Mouse (Mus musculus): ENCODE results near the gene Tnxb. TPM values are rescaled to one million over a fixed set of nuclear protein-coding genes. Genes with fewer than 3 reads are reported as not detected.
"Not testable (repeated sequence)": the region's sequence is repeated elsewhere in the genome, so short reads cannot be mapped to it uniquely, and the experiment has no call there.

Gene Tnxb
- polyA plus RNA-seq, 1 experiment from 2014 or later: 0.09 TPM

DNA sequence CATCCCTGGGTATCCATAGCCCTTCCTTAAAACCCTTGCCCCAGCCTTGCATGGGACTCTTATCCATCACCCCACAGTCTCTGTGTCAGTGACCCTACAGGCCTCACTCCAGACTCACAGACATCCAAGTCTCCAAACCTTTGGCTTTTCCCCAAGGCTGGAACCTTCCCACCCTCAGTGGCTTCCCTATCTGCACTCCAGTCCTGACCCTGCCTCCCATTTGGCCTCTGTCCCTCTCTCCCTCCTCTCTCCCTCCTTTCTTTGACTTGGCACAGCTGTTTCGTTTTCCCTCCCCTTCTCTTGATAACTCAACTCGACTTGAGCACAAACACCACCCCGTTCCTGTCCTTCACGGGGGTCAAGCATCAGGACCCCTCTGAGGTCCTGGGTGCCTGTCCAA lies 20.1 kb downstream of the Tnxb start:
- no peak overlapping the region for H3K4me3 ChIP-seq (ENCODE audit: low read depth, low read length)
- 64% methylated on average over 4 of the region's 4 CpGs for WGBS
- H3K27me3 ChIP-seq (ENCODE audit: control insufficient read depth, insufficient read depth, low read length): no peaks in the 10 kb centered on the region
- H3K36me3 ChIP-seq (ENCODE audit: control insufficient read depth, insufficient read depth, low read length): no peaks in the 10 kb centered on the region
- H3K4me1 ChIP-seq (replicated peaks; ENCODE audit: control insufficient read depth, insufficient read depth, low read length): no peaks in the 10 kb centered on the region
- ATAC-seq (ENCODE audit: low FRiP score): no peak
- H3K27ac ChIP-seq (ENCODE audit: low read depth, low read length): no peak overlapping the region
- no peak overlapping the region for H3K9ac ChIP-seq (ENCODE audit: low read depth, low read length)
- DNase-seq (ENCODE audit: low spot score): no peak
- no peak overlapping the region for H3K4me2 ChIP-seq (replicated peaks; ENCODE audit: low read depth, low read length)
- no peaks in the 10 kb centered on the region for H3K9me3 ChIP-seq (ENCODE audit: control insufficient read depth, low read length)

DNA sequence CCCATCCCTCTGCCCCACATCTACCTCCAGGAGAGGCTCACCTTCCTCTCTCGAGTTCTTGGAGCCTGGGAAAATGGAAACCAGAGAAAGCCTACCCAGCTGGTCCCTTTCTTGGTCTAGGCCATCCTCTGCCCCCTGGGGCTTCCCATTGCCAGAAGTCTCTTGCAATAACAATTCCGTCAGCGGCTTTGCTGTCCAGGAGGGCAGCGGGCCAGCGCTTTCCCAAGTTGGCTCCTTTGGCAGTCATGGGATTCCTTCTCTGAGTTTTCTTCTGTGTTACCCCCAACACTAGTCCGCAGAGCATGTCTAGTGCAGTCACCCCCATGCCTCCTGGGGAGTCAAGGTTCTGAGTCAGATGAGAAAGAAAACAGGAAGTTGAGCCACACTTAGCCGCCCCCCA lies 22.6 kb downstream of the Tnxb start:
- DNase-seq (ENCODE audit: low spot score) (no peak), ATAC-seq (ENCODE audit: low FRiP score) (no peak)
- no peak overlapping the region for H3K4me2 ChIP-seq (replicated peaks; ENCODE audit: low read depth, low read length)
- H3K4me3 ChIP-seq (ENCODE audit: low read depth, low read length): no peak overlapping the region
- no peaks in the 10 kb centered on the region for H3K4me1 ChIP-seq (replicated peaks; ENCODE audit: control insufficient read depth, insufficient read depth, low read length)
- H3K27me3 ChIP-seq (ENCODE audit: control insufficient read depth, insufficient read depth, low read length): no peaks in the 10 kb centered on the region
- H3K27ac ChIP-seq (ENCODE audit: low read depth, low read length): no peak overlapping the region
- H3K9me3 ChIP-seq (ENCODE audit: control insufficient read depth, low read length): no peaks in the 10 kb centered on the region
- no peak overlapping the region for H3K9ac ChIP-seq (ENCODE audit: low read depth, low read length)
- 65% methylated on average over 7 of the region's 7 CpGs for WGBS
- H3K36me3 ChIP-seq (ENCODE audit: control insufficient read depth, insufficient read depth, low read length): no peaks in the 10 kb centered on the region

DNA sequence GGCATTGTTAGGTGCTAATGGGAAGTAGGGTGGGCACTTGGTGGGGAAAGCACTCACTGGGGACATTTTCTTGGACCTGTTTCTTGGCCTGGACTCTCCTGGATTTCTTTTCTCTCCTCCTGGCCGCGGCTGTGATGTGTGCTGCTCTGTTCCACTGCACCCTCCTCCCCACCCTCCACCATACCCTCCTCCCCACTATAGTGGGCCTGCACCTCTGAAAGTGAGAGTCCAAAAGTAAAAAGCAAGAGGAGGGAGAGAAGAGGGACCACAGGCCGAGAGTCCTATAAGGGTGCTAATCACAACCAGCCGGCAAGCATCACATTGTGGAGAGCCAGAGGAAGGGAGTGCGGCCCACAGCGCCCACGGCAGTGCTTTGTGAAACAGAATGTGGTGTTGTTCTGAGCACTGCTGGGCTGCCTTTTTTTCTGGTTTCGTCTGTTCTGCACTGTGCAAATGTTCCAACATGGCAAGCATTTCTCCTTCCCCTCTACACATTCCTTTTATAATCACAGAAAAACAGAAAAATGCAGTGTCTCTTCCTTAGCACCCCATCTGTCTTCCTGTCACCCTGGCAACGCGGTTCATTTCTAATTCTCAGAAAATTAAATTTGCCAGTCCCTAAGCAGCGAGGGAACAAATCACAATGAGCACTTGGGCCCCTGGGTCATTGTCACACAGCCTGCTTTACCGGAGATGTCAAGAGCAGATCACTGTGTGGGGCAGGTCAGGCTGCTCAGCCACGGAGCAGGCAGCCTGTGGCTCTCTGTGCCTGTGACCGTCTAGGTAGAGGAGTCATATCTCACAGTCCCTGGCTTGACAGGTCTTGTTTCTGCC lies 29.5 kb downstream of the Tnxb start:
- H3K9ac ChIP-seq (ENCODE audit: low read depth, low read length): no peak overlapping the region
- WGBS: 51% methylated on average over 14 of the region's 14 CpGs

DNA sequence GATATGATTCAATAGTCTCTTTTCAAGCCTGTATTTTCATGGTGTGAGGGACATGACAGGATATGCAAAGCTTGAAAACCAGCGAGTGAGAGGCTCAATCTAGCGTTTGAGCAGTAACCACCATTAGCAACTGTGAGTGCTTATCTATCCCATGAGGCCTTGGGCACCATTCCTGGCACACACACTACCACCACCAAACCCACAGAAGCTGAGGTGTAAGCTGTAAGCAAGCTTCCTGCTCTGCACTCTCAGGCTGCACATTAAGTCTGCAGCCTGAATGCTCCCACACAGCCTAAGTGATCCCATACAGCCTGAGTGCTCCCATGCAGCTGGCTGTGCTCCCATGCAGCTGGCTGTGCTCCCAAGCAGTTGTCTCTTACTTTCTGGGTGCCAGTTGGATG lies 30.3 kb downstream of the Tnxb start:
- 72% methylated on average over 2 of the region's 2 CpGs for WGBS
- H3K4me1 ChIP-seq (replicated peaks; ENCODE audit: control insufficient read depth, insufficient read depth, low read length): no peaks in the 10 kb centered on the region
- no peak for DNase-seq (ENCODE audit: low spot score)
- peak overlapping the region; percentile 4; the same call in 1 of the 2 replicates for H3K27ac ChIP-seq (ENCODE audit: low read depth, low read length)
- H3K4me2 ChIP-seq (replicated peaks; ENCODE audit: low read depth, low read length): no peak overlapping the region
- ATAC-seq (ENCODE audit: low FRiP score): no peak
- no peak overlapping the region for H3K4me3 ChIP-seq (ENCODE audit: low read depth, low read length)
- H3K36me3 ChIP-seq (ENCODE audit: control insufficient read depth, insufficient read depth, low read length): no peaks in the 10 kb centered on the region
- H3K9me3 ChIP-seq (ENCODE audit: control insufficient read depth, low read length): no peaks in the 10 kb centered on the region
- H3K27me3 ChIP-seq (ENCODE audit: control insufficient read depth, insufficient read depth, low read length): no peaks in the 10 kb centered on the region
- H3K9ac ChIP-seq (ENCODE audit: low read depth, low read length): no peak overlapping the region

More for the DNA sequence above, 29.5 kb downstream of the Tnxb start:
- Histone ChIP-seq H3K36me3 (ENCODE audit: control insufficient read depth, insufficient read depth, low read length) (no peaks in the 10 kb centered on the region), H3K27me3 (ENCODE audit: control insufficient read depth, insufficient read depth, low read length) (no peaks in the 10 kb centered on the region), H3K4me3 (ENCODE audit: low read depth, low read length) (no peak overlapping the region), H3K9me3 (ENCODE audit: control insufficient read depth, low read length) (no peaks in the 10 kb centered on the region), H3K27ac (ENCODE audit: low read depth, low read length) (peak overlapping the region; percentile 60), H3K4me1 (replicated peaks; ENCODE audit: control insufficient read depth, insufficient read depth, low read length) (no peaks in the 10 kb centered on the region), H3K4me2 (replicated peaks; ENCODE audit: low read depth, low read length) (no peak overlapping the region)
- DNase-seq (ENCODE audit: low spot score): peak; percentile 37
- ATAC-seq (ENCODE audit: low FRiP score): peak; percentile 51; the same call in 1 of the 2 replicates

DNA sequence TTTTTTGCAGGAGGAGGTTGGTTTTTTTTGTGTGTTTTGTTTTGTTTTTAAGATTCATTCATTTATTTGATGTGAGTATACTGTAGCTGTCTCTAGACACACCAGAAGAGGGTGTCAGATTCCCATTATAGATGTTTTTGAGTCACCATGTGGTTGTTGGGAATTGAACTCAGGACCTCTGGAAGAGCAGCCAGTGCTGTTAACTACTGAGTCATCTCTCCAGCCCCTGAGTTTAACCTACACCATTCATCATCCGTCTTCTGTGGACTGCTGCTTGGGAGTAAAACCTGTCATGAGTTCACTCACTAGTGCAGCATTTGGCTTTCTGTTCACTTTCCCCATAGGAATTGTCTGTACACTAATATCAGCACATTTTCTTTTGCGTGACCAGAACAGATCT lies 36.1 kb downstream of the Tnxb start:
- H3K4me1 ChIP-seq (replicated peaks; ENCODE audit: control insufficient read depth, insufficient read depth, low read length); H3K4me2 ChIP-seq (replicated peaks; ENCODE audit: low read depth, low read length); H3K27me3 ChIP-seq (ENCODE audit: control insufficient read depth, insufficient read depth, low read length); DNase-seq (ENCODE audit: low spot score); H3K9me3 ChIP-seq (ENCODE audit: control insufficient read depth, low read length); H3K4me3 ChIP-seq (ENCODE audit: low read depth, low read length); H3K9ac ChIP-seq (ENCODE audit: low read depth, low read length); H3K36me3 ChIP-seq (ENCODE audit: control insufficient read depth, insufficient read depth, low read length); H3K27ac ChIP-seq (ENCODE audit: low read depth, low read length); ATAC-seq (ENCODE audit: low FRiP score): not testable (repeated sequence)
- 90% methylated on average over 2 of the region's 2 CpGs for WGBS

DNA sequence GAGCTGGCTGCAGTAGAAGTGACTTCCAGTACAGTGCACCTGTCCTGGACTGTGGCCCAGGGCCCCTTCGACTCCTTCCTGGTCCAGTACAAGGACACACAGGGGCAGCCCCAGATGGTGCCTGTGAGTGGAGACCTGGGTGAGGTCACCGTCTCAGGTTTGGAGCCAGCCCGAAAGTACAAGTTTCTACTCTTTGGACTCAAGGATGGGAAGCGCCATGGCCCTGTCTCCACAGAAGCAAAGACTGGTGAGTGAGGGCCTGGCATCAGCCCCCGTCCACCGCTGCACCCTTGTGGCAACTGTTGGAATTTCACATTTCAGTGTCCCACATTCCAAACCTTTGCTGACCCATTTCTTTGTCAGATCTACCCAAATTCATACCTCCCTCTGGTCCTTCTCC lies 42.6 kb downstream of the Tnxb start:
- Histone ChIP-seq H3K27me3 (ENCODE audit: control insufficient read depth, insufficient read depth, low read length) (no peaks in the 10 kb centered on the region), H3K4me3 (ENCODE audit: low read depth, low read length) (no peak overlapping the region), H3K9ac (ENCODE audit: low read depth, low read length) (no peak overlapping the region), H3K9me3 (ENCODE audit: control insufficient read depth, low read length) (no peaks in the 10 kb centered on the region), H3K4me2 (replicated peaks; ENCODE audit: low read depth, low read length) (no peak overlapping the region), H3K27ac (ENCODE audit: low read depth, low read length) (no peak overlapping the region), H3K4me1 (replicated peaks; ENCODE audit: control insufficient read depth, insufficient read depth, low read length) (no peaks in the 10 kb centered on the region), H3K36me3 (ENCODE audit: control insufficient read depth, insufficient read depth, low read length) (no peaks in the 10 kb centered on the region)
- DNase-seq (ENCODE audit: low spot score) (peak; percentile 66), ATAC-seq (ENCODE audit: low FRiP score) (no peak)
- WGBS: 43% methylated on average over 6 of the region's 6 CpGs

DNA sequence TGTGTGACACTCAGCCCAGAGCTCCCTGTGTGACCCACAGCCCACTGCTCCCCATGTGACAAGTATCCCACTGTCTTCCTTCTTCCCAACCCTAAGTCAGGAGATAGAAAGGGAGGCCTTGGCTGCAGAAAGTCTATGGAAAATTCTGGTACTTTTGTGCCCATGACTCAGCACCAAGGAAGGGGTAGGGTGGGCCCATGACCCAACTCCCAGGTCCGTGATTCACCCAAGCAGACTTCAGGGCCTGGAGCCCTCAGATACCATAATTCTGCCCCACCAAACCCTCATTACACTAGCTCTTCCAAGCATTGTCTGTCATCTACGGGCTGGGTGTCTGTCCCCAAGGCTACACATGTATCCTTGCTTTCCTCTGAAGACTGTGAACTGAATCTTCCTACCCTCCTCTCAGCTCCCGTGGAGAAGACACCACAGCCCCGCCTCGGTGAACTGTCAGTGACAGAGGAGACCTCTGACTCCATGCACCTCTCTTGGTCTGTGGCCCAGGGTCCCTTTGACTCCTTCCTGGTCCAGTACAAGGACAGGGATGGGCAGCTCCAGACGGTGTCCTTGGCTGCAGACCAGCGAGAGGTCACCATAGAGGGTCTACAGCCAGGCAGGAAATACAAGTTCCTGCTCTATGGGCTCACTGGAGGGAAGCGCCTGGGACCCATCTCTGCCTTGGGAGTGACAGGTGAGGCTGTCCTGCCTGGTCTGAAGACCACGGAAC lies 44.0 kb downstream of the Tnxb start:
- H3K36me3 ChIP-seq (ENCODE audit: control insufficient read depth, insufficient read depth, low read length); DNase-seq (ENCODE audit: low spot score); H3K9ac ChIP-seq (ENCODE audit: low read depth, low read length); H3K4me1 ChIP-seq (replicated peaks; ENCODE audit: control insufficient read depth, insufficient read depth, low read length); H3K4me2 ChIP-seq (replicated peaks; ENCODE audit: low read depth, low read length); H3K27me3 ChIP-seq (ENCODE audit: control insufficient read depth, insufficient read depth, low read length); H3K4me3 ChIP-seq (ENCODE audit: low read depth, low read length); H3K27ac ChIP-seq (ENCODE audit: low read depth, low read length); H3K9me3 ChIP-seq (ENCODE audit: control insufficient read depth, low read length); ATAC-seq (ENCODE audit: low FRiP score): not testable (repeated sequence)
- 81% methylated on average over 9 of the region's 9 CpGs for WGBS

DNA sequence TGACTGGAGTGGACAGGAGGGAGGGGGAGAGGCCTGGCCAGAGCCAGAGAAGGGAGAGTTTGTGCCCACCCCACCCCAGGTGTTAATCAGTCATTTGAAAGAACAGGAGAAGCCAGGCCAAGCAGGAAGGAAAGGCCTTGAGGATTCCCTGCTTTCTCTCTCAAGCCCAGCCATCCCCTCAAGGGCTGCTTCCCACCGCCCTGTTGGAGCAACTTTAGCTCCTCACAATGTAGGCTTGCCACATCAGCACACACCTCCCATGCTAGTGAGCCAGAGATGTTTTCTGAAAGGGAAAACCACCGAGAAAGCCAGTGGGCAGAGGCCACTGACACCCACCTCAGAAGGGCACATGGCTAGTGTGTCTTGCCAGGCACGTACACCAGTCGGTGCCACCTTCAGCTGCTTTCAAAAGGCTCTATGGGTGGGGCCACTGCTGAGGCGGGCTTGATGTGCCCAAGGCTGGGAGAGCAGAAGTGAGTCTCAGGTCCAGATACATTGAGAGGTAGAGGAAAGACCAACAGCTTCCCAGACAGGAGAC lies 44.6 kb downstream of the Tnxb start:
- H3K27ac ChIP-seq (ENCODE audit: low read depth, low read length); H3K4me2 ChIP-seq (replicated peaks; ENCODE audit: low read depth, low read length); ATAC-seq (ENCODE audit: low FRiP score); H3K4me1 ChIP-seq (replicated peaks; ENCODE audit: control insufficient read depth, insufficient read depth, low read length); DNase-seq (ENCODE audit: low spot score); H3K9ac ChIP-seq (ENCODE audit: low read depth, low read length); H3K4me3 ChIP-seq (ENCODE audit: low read depth, low read length); H3K36me3 ChIP-seq (ENCODE audit: control insufficient read depth, insufficient read depth, low read length); H3K9me3 ChIP-seq (ENCODE audit: control insufficient read depth, low read length); H3K27me3 ChIP-seq (ENCODE audit: control insufficient read depth, insufficient read depth, low read length): not testable (repeated sequence)
- WGBS: 88% methylated on average over 5 of the region's 5 CpGs

Measured in hindbrain, embryonic 11.5 days (tissue).